Mouse (Mus musculus): ENCODE data around the gene Vps33a. TPM values are rescaled to one million over a fixed set of nuclear protein-coding genes. Genes with fewer than 3 reads are reported as not detected.

Gene Vps33a
- total and polyA plus RNA-seq, 3 experiments: 11.5 to 37.9 (median 28.1) TPM

GRCm38 (mm10) chr5:123533801-123534200 lies 39.0 kb downstream of the Vps33a start:
- peaks cover 89% of the 10 kb centered on the region for H3K36me3 ChIP-seq (replicated peaks)
- ATAC-seq (ENCODE audit: extremely low read depth, insufficient number of reproducible peaks, low FRiP score, poor library complexity, severe bottlenecking): no peak
- no peaks in the 10 kb centered on the region for H3K27me3 ChIP-seq (ENCODE audit: insufficient read depth, low read length)
- H3K9me3 ChIP-seq (replicated peaks): no peaks in the 10 kb centered on the region
- DNase-seq (ENCODE audit: low spot score): no peak
- H3K4me3 ChIP-seq (ENCODE audit: low read depth, low read length): no peak overlapping the region
- TF ChIP-seq GATA2 (IDR thresholded peaks at IDR 0.05; ENCODE audit: borderline replicate concordance, low read depth, low read length) (no peak), GATA1 (IDR thresholded peaks at IDR 0.05; ENCODE audit: borderline replicate concordance, low read length) (no peak), CTCF (IDR thresholded peaks at IDR 0.05; ENCODE audit: low read depth, low read length) (no peak), TAL1 (conservative IDR thresholded peaks at IDR 0.05; ENCODE audit: low read depth, low read length) (no peak), POLR2AphosphoS5 (IDR thresholded peaks at IDR 0.05; ENCODE audit: insufficient replicate concordance, low read depth, low read length) (no peak)
- H3K4me1 ChIP-seq (ENCODE audit: insufficient read depth, low read depth, low read length): no peaks in the 10 kb centered on the region

GRCm38 (mm10) chr5:123530056-123530455 lies 42.8 kb downstream of the Vps33a start:
- TF ChIP-seq GATA2 (IDR thresholded peaks at IDR 0.05; ENCODE audit: borderline replicate concordance, low read depth, low read length) (no peak), TAL1 (conservative IDR thresholded peaks at IDR 0.05; ENCODE audit: low read depth, low read length) (no peak), GATA1 (IDR thresholded peaks at IDR 0.05; ENCODE audit: borderline replicate concordance, low read length) (no peak), POLR2AphosphoS5 (IDR thresholded peaks at IDR 0.05; ENCODE audit: insufficient replicate concordance, low read depth, low read length) (no peak), CTCF (IDR thresholded peaks at IDR 0.05; ENCODE audit: low read depth, low read length) (no peak)
- ATAC-seq (ENCODE audit: extremely low read depth, insufficient number of reproducible peaks, low FRiP score, poor library complexity, severe bottlenecking) (no peak), DNase-seq (ENCODE audit: low spot score) (no peak)
- H3K9me3 ChIP-seq (replicated peaks): no peaks in the 10 kb centered on the region
- peaks cover 3% of the 10 kb centered on the region; the same call in 1 of the 2 replicates for H3K4me1 ChIP-seq (ENCODE audit: insufficient read depth, low read depth, low read length)
- peaks cover 97% of the 10 kb centered on the region for H3K36me3 ChIP-seq (replicated peaks)
- H3K27me3 ChIP-seq (ENCODE audit: insufficient read depth, low read length): no peaks in the 10 kb centered on the region
- no peak overlapping the region for H3K4me3 ChIP-seq (ENCODE audit: low read depth, low read length)

GRCm38 (mm10) chr5:123528641-123529040 lies 44.2 kb downstream of the Vps33a start:
- ATAC-seq (ENCODE audit: extremely low read depth, insufficient number of reproducible peaks, low FRiP score, poor library complexity, severe bottlenecking): no peak
- H3K27me3 ChIP-seq (ENCODE audit: insufficient read depth, low read length): no peaks in the 10 kb centered on the region
- H3K36me3 ChIP-seq (replicated peaks): peaks cover 91% of the 10 kb centered on the region
- peaks cover 12% of the 10 kb centered on the region for H3K4me1 ChIP-seq (ENCODE audit: insufficient read depth, low read depth, low read length)
- no peak for DNase-seq (ENCODE audit: low spot score)
- no peaks in the 10 kb centered on the region for H3K9me3 ChIP-seq (replicated peaks)
- H3K4me3 ChIP-seq (ENCODE audit: low read depth, low read length): no peak overlapping the region
- TF ChIP-seq GATA2 (IDR thresholded peaks at IDR 0.05; ENCODE audit: borderline replicate concordance, low read depth, low read length) (no peak), TAL1 (conservative IDR thresholded peaks at IDR 0.05; ENCODE audit: low read depth, low read length) (no peak), CTCF (IDR thresholded peaks at IDR 0.05; ENCODE audit: low read depth, low read length) (no peak), GATA1 (IDR thresholded peaks at IDR 0.05; ENCODE audit: borderline replicate concordance, low read length) (no peak), POLR2AphosphoS5 (IDR thresholded peaks at IDR 0.05; ENCODE audit: insufficient replicate concordance, low read depth, low read length) (no peak)

GRCm38 (mm10) chr5:123525916-123526495 lies 46.8 kb downstream of the Vps33a start:
- Histone ChIP-seq H3K4me3 (ENCODE audit: low read depth, low read length) (no peak overlapping the region), H3K9me3 (replicated peaks) (no peaks in the 10 kb centered on the region), H3K36me3 (replicated peaks) (peaks cover 83% of the 10 kb centered on the region), H3K4me1 (ENCODE audit: insufficient read depth, low read depth, low read length) (peaks cover 29% of the 10 kb centered on the region), H3K27me3 (ENCODE audit: insufficient read depth, low read length) (no peaks in the 10 kb centered on the region)
- ATAC-seq (ENCODE audit: extremely low read depth, insufficient number of reproducible peaks, low FRiP score, poor library complexity, severe bottlenecking): no peak
- TF ChIP-seq GATA2 (IDR thresholded peaks at IDR 0.05; ENCODE audit: borderline replicate concordance, low read depth, low read length) (no peak), GATA1 (IDR thresholded peaks at IDR 0.05; ENCODE audit: borderline replicate concordance, low read length) (no peak)
- no peak for DNase-seq (ENCODE audit: low spot score)

- Histone ChIP-seq H3K4me3 (ENCODE audit: low read depth, low read length) (peak within 1 kb of the TSS; percentile 88), H3K36me3 (replicated peaks) (peaks cover 83% of the 10 kb centered on the region), H3K9me3 (replicated peaks) (no peaks in the 10 kb centered on the region), H3K4me1 (ENCODE audit: insufficient read depth, low read depth, low read length) (peaks cover 29% of the 10 kb centered on the region), H3K27me3 (ENCODE audit: insufficient read depth, low read length) (no peaks in the 10 kb centered on the region)
- DNase-seq (ENCODE audit: low spot score): no peak
- no peak for TF ChIP-seq CTCF (IDR thresholded peaks at IDR 0.05; ENCODE audit: low read depth, low read length)
- TF ChIP-seq GATA1 (IDR thresholded peaks at IDR 0.05; ENCODE audit: borderline replicate concordance, low read length): no peak
- no peak for TF ChIP-seq GATA2 (IDR thresholded peaks at IDR 0.05; ENCODE audit: borderline replicate concordance, low read depth, low read length)
- no peak for TF ChIP-seq TAL1 (conservative IDR thresholded peaks at IDR 0.05; ENCODE audit: low read depth, low read length)
- TF ChIP-seq POLR2AphosphoS5 (IDR thresholded peaks at IDR 0.05; ENCODE audit: insufficient replicate concordance, low read depth, low read length): no peak
- no peak for ATAC-seq (ENCODE audit: extremely low read depth, insufficient number of reproducible peaks, low FRiP score, poor library complexity, severe bottlenecking)
These were observed 47.6 kb downstream of the Vps33a start, which contains the start of gene Gm49027 for GRCm38 (mm10) chr5:123525281-123525680. Gene Gm49027, minus strand, starts transcription at chr5:123525488.

- ATAC-seq (ENCODE audit: extremely low read depth, insufficient number of reproducible peaks, low FRiP score, poor library complexity, severe bottlenecking): peak; percentile 51; the same call in 1 of the 2 replicates
- peak; percentile 91 for DNase-seq (ENCODE audit: low spot score)
- TF ChIP-seq CTCF (IDR thresholded peaks at IDR 0.05; ENCODE audit: low read depth, low read length) (no peak), TAL1 (conservative IDR thresholded peaks at IDR 0.05; ENCODE audit: low read depth, low read length) (no peak), POLR2AphosphoS5 (IDR thresholded peaks at IDR 0.05; ENCODE audit: insufficient replicate concordance, low read depth, low read length) (no peak), GATA1 (IDR thresholded peaks at IDR 0.05; ENCODE audit: borderline replicate concordance, low read length) (no peak), GATA2 (IDR thresholded peaks at IDR 0.05; ENCODE audit: borderline replicate concordance, low read depth, low read length) (no peak)
- Histone ChIP-seq H3K4me1 (ENCODE audit: insufficient read depth, low read depth, low read length) (peaks cover 29% of the 10 kb centered on the region), H3K4me3 (ENCODE audit: low read depth, low read length) (peak overlapping the region; percentile 88), H3K9me3 (replicated peaks) (no peaks in the 10 kb centered on the region), H3K27me3 (ENCODE audit: insufficient read depth, low read length) (no peaks in the 10 kb centered on the region), H3K36me3 (replicated peaks) (peaks cover 83% of the 10 kb centered on the region)
These were observed 48.5 kb downstream of the Vps33a start for GRCm38 (mm10) chr5:123524393-123524750.
